Mouse (Mus musculus) T-helper 17 cell (primary cell): Measurements from ENCODE around the gene Plekha4.

ENCODE experiments used
- in situ Hi-C, 2 experiments: fragments of 300-600 bp; cut with MboI, MseI; formaldehyde crosslinking; loops; 1 replicate in 1 of 2; 2 replicates in 1 of 2; pipeline ENCODE4 v1.15.1; 2025; ENCODE audit warnings: high pct_unique_total_duplicates in 2 of 2

Gene Plekha4

DNA sequence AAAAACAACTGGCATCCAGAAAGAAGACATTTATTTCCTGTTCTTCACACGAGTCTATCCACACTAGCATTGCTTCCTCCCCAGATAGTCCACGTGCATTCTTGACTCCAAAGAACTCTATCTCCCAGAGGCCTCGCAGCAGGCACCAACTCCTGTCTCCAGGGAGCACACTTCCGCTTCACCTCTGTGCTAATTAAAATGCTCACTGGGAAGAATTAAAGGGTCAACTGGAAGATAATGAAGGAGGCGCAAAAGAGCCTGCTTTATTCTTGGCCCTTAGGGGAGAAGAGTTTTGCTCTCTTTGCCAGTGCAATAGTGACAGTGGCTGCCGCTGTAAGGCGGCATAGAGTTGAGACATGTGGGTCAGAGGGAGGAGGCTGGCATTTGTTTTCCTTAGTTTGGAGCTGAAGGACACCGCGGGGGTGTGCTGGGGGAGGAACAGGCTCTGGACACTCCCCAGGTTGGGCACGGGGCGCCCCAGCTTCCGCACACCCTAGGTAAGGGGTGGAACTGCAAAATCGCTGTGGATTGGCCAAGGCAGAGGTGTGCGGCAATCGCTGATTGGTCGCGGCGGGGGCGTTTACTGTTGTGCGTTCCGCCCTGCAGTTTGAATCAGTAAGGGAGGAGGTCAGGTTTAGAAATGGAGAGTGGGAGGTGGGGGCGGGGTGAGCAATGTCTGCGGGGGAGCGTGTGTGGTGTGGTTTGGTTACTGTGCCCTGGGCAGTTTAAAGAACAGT lies 41.8 kb downstream of the Plekha4 start:
- in situ Hi-C loops = no loop called here

- in situ Hi-C loops = no loop called here
Observed at GRCm38 (mm10) chr7:45568601-45569473, 42.7 kb downstream of the Plekha4 start.

- in situ Hi-C loops = no loop called here
Observed at GRCm38 (mm10) chr7:45570103-45570741, 44.1 kb downstream of the Plekha4 start, which contains the start of gene Bcat2. Gene Bcat2, plus strand, starts transcription at chr7:45570153.

GRCm38 (mm10) chr7:45571966-45572365 lies 45.8 kb downstream of the Plekha4 start:
- in situ Hi-C loops = no loop called here

- in situ Hi-C loops = no loop called here
Observed at GRCm38 (mm10) chr7:45573954-45574353, 47.8 kb downstream of the Plekha4 start.

DNA sequence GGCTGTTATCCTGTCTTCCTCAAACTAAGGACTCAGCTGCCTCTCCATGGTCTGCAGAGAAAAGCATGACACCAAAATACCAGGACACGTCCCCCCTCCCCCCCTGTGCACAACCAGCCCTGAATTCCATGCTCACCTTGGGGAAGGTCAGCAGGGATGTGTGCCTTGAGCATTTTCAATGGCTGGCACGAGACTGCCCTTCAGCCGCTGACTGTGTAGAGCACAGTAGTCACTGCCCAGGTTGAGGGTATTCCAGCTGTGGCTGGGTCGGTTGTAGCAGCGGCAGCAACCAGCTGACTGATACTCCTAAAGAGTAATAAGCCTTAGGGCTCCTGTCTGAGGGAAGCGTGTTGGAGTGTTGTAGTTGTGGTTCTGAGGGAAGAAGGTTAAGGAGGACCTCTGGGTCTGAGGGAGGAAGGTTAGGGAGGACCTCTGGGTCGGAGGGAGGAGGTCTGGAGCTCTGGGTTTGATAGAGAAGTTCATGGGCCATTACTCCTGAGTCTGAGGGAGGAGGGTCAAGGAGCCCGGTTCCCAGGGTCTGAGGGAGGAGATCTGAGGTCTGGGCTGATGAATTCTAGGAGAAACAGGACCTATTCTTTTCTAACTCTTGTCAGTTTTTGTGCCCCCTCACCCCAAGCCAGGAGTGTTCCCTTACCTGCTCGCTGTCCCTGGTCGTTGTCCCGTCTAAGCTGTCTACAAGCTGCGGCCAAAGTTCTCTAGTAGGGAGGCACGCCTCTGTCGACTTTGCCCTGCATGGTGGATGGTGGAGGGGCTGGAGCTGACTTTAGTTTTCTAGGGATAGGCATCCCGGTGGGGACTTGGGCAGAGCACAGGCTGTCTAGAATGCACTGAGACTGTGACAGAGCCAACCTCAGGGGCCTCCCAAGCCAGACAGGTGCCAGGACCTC lies 48.6 kb downstream of the Plekha4 start:
- in situ Hi-C loops = no loop called here

GRCm38 (mm10) chr7:45585923-45586322 lies 59.8 kb downstream of the Plekha4 start:
- in situ Hi-C loops = no loop called here

DNA sequence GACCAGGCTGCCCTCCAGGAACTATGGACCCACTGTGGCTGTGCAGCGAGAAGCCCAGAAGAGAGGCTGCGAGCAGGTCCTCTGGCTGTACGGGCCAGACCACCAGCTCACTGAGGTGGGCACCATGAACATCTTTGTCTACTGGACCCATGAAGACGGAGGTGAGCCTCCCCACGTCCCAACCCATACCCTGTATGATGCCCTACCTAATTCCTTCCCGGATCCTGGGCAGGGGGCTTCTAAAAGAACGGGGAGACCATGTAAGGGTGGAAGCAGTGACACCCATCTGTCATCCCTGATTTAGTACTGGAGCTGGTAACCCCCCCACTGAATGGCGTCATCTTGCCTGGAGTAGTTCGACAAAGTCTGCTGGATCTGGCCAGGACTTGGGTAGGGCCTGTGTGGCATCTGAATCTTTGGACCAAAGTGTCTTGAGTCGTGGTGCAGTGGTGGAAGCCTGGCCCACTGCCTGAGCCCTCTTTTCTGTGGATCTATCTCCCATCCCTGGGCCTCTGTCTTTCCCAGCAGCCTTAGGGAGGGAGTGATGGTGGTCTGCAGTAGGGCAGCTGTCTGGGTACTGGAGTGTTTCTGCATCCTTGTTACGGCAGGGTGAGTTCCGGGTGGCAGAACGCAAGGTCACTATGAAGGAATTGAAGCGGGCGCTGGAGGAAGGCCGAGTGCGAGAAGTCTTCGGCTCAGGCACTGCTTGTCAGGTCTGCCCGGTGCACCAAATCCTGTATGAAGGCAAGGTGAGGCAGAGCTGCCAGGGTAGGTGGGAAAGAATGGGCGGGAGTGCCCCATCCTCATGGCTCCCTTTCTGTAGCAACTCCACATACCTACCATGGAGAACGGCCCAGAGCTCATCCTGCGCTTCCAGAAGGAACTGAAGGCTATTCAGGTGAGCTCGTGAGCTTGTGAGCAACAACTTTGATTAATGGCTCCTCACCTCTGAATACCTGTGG lies 61.8 kb downstream of the Plekha4 start:
- in situ Hi-C loops = no loop called here

- in situ Hi-C loops = no loop called here
Observed at GRCm38 (mm10) chr7:45589173-45589572, 63.0 kb downstream of the Plekha4 start.

- in situ Hi-C loops = loop anchor here in 1 of 2 experiments (5.0 kb wide), 1 partner anchor 82 kb away; no protein-coding TSS in a partner anchor
Observed at GRCm38 (mm10) chr7:45589898-45590297, 63.8 kb downstream of the Plekha4 start.

DNA sequence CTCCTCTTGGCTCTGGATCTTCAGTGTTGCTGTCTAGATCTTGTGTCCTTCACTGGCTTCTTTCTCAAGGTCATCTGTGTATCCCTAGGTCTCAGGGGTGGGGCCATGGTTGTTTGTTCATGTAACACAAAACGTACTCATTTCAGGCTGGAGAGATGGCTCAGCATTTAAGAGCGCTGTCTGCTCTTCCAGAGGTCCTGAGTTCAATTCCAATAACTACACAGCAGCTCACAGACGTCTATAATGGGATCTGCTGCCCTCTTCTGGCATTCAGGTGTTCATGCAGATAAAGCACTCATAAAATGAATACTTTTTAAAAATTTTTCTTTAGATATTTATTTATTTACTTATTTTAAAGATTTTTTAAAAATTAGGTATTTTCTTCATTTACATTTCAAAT lies 64.7 kb downstream of the Plekha4 start:
- in situ Hi-C loops = loop anchor here in 1 of 2 experiments (5.0 kb wide), 1 partner anchor 81 kb away; no protein-coding TSS in a partner anchor

GRCm38 (mm10) chr7:45591880-45592279 lies 65.8 kb downstream of the Plekha4 start:
- in situ Hi-C loops = loop anchor here in 1 of 2 experiments (5.0 kb wide), 1 partner anchor 80 kb away; no protein-coding TSS in a partner anchor

GRCm38 (mm10) chr7:45593118-45593815 lies 67.1 kb downstream of the Plekha4 start:
- in situ Hi-C loops = loop anchor here in 1 of 2 experiments (5.0 kb wide), 1 partner anchor 79 kb away; no protein-coding TSS in a partner anchor

GRCm38 (mm10) chr7:45595176-45595575 lies 69.0 kb downstream of the Plekha4 start:
- in situ Hi-C loops = no loop called here

- in situ Hi-C loops = no loop called here
Observed at GRCm38 (mm10) chr7:45596107-45596506, 70.0 kb downstream of the Plekha4 start.

DNA sequence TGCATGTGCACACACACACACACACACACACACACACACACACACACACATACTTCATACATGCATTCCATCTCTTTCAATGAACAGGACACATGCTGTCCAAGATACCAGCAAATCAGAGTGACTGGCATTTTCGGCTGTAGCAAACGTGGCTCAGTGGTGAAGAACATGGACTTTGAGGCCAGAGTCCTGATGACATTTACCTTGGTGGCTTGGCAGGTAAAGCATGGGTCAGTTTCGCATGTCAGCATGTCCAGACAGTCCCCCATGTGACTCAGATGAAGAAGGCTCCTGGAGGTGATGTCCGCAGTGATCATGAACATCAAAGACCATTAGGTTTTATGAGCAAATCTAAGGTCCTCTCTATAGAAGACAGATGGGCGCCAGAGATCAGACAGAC lies 70.9 kb downstream of the Plekha4 start:
- in situ Hi-C loops = no loop called here

GRCm38 (mm10) chr7:45597527-45597926 lies 71.4 kb downstream of the Plekha4 start:
- in situ Hi-C loops = no loop called here

GRCm38 (mm10) chr7:45598960-45599879 lies 73.1 kb downstream of the Plekha4 start:
- in situ Hi-C loops = no loop called here
